Mouse (Mus musculus): ENCODE results near the gene Gjc3. TPM values are rescaled to one million over a fixed set of nuclear protein-coding genes. Genes with fewer than 3 reads are reported as not detected.

Gjc3 gene
- not detected in 2 replicates for total RNA-seq (2012; rRNA removed)
- total RNA-seq (2014; rRNA removed): not detected in 2 replicates
- polyA plus RNA-seq (2012; ENCODE audit: insufficient read length, low read depth): not detected in 2 replicates

DNA sequence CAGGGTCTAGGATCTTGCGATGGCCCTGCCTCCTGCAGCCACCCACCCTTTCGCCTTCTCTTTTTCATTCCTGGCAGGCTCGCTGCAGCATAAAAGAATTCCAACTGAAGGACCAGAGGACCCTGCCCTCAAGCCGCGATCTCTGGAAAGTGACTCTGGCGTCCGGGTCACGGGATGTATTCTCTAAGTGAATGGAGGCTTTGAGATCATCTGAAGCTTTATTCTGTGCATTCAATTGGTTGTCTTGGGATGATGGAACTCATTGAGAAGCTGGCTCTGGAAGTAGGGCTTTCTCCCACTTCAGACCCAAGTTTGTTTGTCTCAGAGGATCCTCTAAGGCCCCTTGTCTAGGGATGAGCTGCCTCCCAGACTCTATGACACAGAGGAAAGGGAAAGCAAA, at the start of gene Gjc3:
Gene Gjc3 (minus strand): TSS at position 154 of the 400 bp plus-strand sequence.
- in situ Hi-C loops (cut with MboI; ENCODE audit: low pct_ligation_motif_present, low pct_unique_long_range_greater_than_20kb, low sequenced_read_pairs): no loop called here
- Histone ChIP-seq H3K4me1 (ENCODE audit: control insufficient read depth in 1 of 2, insufficient read depth in 2 of 2) (no peaks in the 10 kb centered on the region), H3K4me3 (replicated peaks in 1 of 3; ENCODE audit: low read depth in 2 of 3, low read length in 2 of 3, poor library complexity in 1 of 3) (no peak within 1 kb of the TSS), H3K4me2 (ENCODE audit: insufficient read depth, low read depth, poor library complexity, severe bottlenecking) (no peak within 1 kb of the TSS), H3K9ac (ENCODE audit: insufficient read depth, low read depth) (no peak within 1 kb of the TSS), H3K27me3 (replicated peaks) (peaks cover 24% of the 10 kb centered on the region), H3K79me2 (replicated peaks; ENCODE audit: control insufficient read depth, extremely low read depth, insufficient read depth, poor library complexity, severe bottlenecking) (no peaks in the 10 kb centered on the region), H3K36me3 (replicated peaks in 1 of 2; ENCODE audit: control insufficient read depth in 1 of 2, insufficient read depth in 1 of 2, low read length in 1 of 2) (no peaks in the 10 kb centered on the region), H3K27ac (ENCODE audit: insufficient read depth, low read depth) (no peak within 1 kb of the TSS), H3K9me3 (replicated peaks; ENCODE audit: low read length) (peaks cover 3% of the 10 kb centered on the region)
- dilution Hi-C loops (cut with MboI; ENCODE audit: extremely low pct_ligation_motif_present, extremely low pct_unique_long_range_greater_than_20kb, low sequenced_read_pairs): no loop called here
- no peak for TF ChIP-seq KAT2A (IDR thresholded peaks at IDR 0.05; ENCODE audit: insufficient replicate concordance, low read length)
- TF ChIP-seq ZNF384 (IDR thresholded peaks at IDR 0.05; ENCODE audit: low read depth, low read length): no peak
- no peak for DNase-seq (ENCODE audit: extremely low read depth)

DNA sequence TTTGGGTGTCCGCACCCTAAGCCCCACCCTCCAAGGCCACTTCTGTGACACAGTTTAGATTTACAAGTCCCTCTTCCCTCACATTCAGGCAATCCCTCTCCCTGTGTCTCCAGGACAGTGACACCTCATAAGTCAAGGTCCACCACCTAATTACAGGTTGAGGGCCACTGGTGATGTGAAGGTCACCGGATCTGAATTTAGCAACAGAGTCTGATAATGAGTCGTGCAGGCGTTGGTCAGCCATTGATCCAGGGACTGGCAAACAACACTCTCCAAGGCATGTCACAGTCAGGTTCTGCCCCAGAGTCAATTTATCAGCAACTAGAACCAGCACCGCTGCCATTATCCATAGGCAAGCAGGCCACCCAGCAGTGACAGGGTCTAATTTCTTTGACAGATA, 49.5 kb upstream of the Gjc3 start:
- DNase-seq (ENCODE audit: extremely low read depth): no peak
- H3K27me3 ChIP-seq (replicated peaks): no peaks in the 10 kb centered on the region
- H3K4me2 ChIP-seq (ENCODE audit: insufficient read depth, low read depth, poor library complexity, severe bottlenecking): no peak overlapping the region
- no peaks in the 10 kb centered on the region for H3K36me3 ChIP-seq (replicated peaks in 1 of 2; ENCODE audit: control insufficient read depth in 1 of 2, insufficient read depth in 1 of 2, low read length in 1 of 2)
- dilution Hi-C loops (cut with MboI; ENCODE audit: extremely low pct_ligation_motif_present, extremely low pct_unique_long_range_greater_than_20kb, low sequenced_read_pairs): no loop called here
- no peaks in the 10 kb centered on the region for H3K79me2 ChIP-seq (replicated peaks; ENCODE audit: control insufficient read depth, extremely low read depth, insufficient read depth, poor library complexity, severe bottlenecking)
- H3K27ac ChIP-seq (ENCODE audit: insufficient read depth, low read depth): no peak overlapping the region
- H3K9ac ChIP-seq (ENCODE audit: insufficient read depth, low read depth): no peak overlapping the region
- in situ Hi-C loops (cut with MboI; ENCODE audit: low pct_ligation_motif_present, low pct_unique_long_range_greater_than_20kb, low sequenced_read_pairs): no loop called here
- no peak for TF ChIP-seq CHD1 (IDR thresholded peaks at IDR 0.05; ENCODE audit: low read depth, low read length)
- TF ChIP-seq USF1 (IDR thresholded peaks at IDR 0.05; ENCODE audit: low read depth, low read length): no peak
- TF ChIP-seq KAT2A (IDR thresholded peaks at IDR 0.05; ENCODE audit: insufficient replicate concordance, low read length): no peak
- no peak for TF ChIP-seq POLR2AphosphoS2 (IDR thresholded peaks at IDR 0.05; ENCODE audit: low read depth, low read length)
- no peak for TF ChIP-seq SMC3 (IDR thresholded peaks at IDR 0.05; ENCODE audit: low read depth, low read length)
- H3K4me1 ChIP-seq (ENCODE audit: control insufficient read depth in 1 of 2, insufficient read depth in 2 of 2): no peaks in the 10 kb centered on the region
- H3K9me3 ChIP-seq (replicated peaks; ENCODE audit: low read length): no peaks in the 10 kb centered on the region
- H3K4me3 ChIP-seq (replicated peaks in 1 of 3; ENCODE audit: low read depth in 2 of 3, low read length in 2 of 3, poor library complexity in 1 of 3): no peak overlapping the region

DNA sequence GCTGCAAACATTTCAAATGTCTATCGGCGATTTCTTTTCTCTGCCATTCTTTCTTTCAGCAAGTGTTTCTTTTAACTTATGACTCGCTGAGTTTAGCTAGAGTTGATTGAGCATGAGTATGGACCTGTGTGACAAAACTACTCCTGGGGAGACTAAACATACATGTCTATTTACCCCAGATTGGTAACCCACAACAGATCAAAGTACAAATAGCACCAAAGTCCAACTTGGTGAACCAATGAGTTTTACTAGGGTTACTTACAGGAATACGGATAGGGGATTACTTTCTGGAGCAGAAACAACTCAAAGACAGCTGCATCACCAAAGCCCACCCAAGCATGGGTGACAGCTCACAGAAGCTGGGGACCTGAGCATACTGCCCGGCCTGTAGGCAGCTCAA, 46.5 kb upstream of the Gjc3 start:
- Histone ChIP-seq H3K27me3 (replicated peaks) (no peaks in the 10 kb centered on the region), H3K4me3 (replicated peaks in 1 of 3; ENCODE audit: low read depth in 2 of 3, low read length in 2 of 3, poor library complexity in 1 of 3) (no peak overlapping the region), H3K27ac (ENCODE audit: insufficient read depth, low read depth) (no peak overlapping the region), H3K9ac (ENCODE audit: insufficient read depth, low read depth) (no peak overlapping the region), H3K79me2 (replicated peaks; ENCODE audit: control insufficient read depth, extremely low read depth, insufficient read depth, poor library complexity, severe bottlenecking) (no peaks in the 10 kb centered on the region), H3K4me1 (ENCODE audit: control insufficient read depth in 1 of 2, insufficient read depth in 2 of 2) (no peaks in the 10 kb centered on the region), H3K4me2 (ENCODE audit: insufficient read depth, low read depth, poor library complexity, severe bottlenecking) (no peak overlapping the region), H3K36me3 (replicated peaks in 1 of 2; ENCODE audit: control insufficient read depth in 1 of 2, insufficient read depth in 1 of 2, low read length in 1 of 2) (no peaks in the 10 kb centered on the region), H3K9me3 (replicated peaks; ENCODE audit: low read length) (no peaks in the 10 kb centered on the region)
- DNase-seq (ENCODE audit: extremely low read depth): no peak
- no peak for TF ChIP-seq USF1 (IDR thresholded peaks at IDR 0.05; ENCODE audit: low read depth, low read length)
- TF ChIP-seq IRF4 (IDR thresholded peaks at IDR 0.05; ENCODE audit: low read depth, low read length): no peak
- TF ChIP-seq CHD2 (IDR thresholded peaks at IDR 0.05; ENCODE audit: low read length): no peak
- TF ChIP-seq ETS1 (conservative IDR thresholded peaks at IDR 0.05; ENCODE audit: low read depth, low read length): no peak
- TF ChIP-seq JUND (conservative IDR thresholded peaks at IDR 0.05; ENCODE audit: low read depth, low read length): no peak
- no peak for TF ChIP-seq TCF12 (IDR thresholded peaks at IDR 0.05; ENCODE audit: low read depth, low read length)
- no peak for TF ChIP-seq USF2 (conservative IDR thresholded peaks at IDR 0.05; ENCODE audit: low read depth, low read length)
- no peak for TF ChIP-seq BHLHE40 (IDR thresholded peaks at IDR 0.05; ENCODE audit: low read depth, low read length)
- TF ChIP-seq CHD1 (IDR thresholded peaks at IDR 0.05; ENCODE audit: low read depth, low read length): no peak
- TF ChIP-seq SIN3A (IDR thresholded peaks at IDR 0.05; ENCODE audit: low read length): no peak
- no peak for TF ChIP-seq MAFK (IDR thresholded peaks at IDR 0.05; ENCODE audit: insufficient replicate concordance, low read length)
- TF ChIP-seq ZKSCAN1 (IDR thresholded peaks at IDR 0.05; ENCODE audit: borderline replicate concordance, low read depth, low read length): no peak
- no peak for TF ChIP-seq MXI1 (IDR thresholded peaks at IDR 0.05; ENCODE audit: low read depth, low read length)
- no peak for TF ChIP-seq NELFE (IDR thresholded peaks at IDR 0.05; ENCODE audit: low read depth, low read length)
- TF ChIP-seq RAD21 (IDR thresholded peaks at IDR 0.05; ENCODE audit: low read depth, low read length): no peak
- in situ Hi-C loops (cut with MboI; ENCODE audit: low pct_ligation_motif_present, low pct_unique_long_range_greater_than_20kb, low sequenced_read_pairs): no loop called here
- dilution Hi-C loops (cut with MboI; ENCODE audit: extremely low pct_ligation_motif_present, extremely low pct_unique_long_range_greater_than_20kb, low sequenced_read_pairs): no loop called here

Measured in CH12.LX (cell line).